Mouse (Mus musculus) hindbrain, embryonic 11.5 days (tissue): Measurements from ENCODE around the gene Fgfr2. TPM values are rescaled to one million over a fixed set of nuclear protein-coding genes. Genes with fewer than 3 reads are reported as not detected.
A peak's percentile ranks its signal among the peaks of the same experiment; 100 is the strongest.

Experiments
- ATAC-seq: fragments of 200-750 bp; cut with Nextera tagmentation; 2 replicates; pipeline ENCODE4 v1.8.0; 2017; ENCODE audit warnings: mild to moderate bottlenecking, moderate TSS enrichment, moderate library complexity; ENCODE audit not compliant: low FRiP score
- DNase-seq: peaks from one replicate; pipeline ENCODE4 v3.0.0-alpha.2; 2015; ENCODE audit warnings: low spot score
- H3K27ac ChIP-seq: fragments of 300-500 bp; sonication (generic); 2 replicates; pipeline ENCODE4 v1.5.1; 2014; ENCODE audit warnings: mild to moderate bottlenecking, low read depth, low read length
- H3K27me3 ChIP-seq: fragments of 300-500 bp; sonication (generic); 2 replicates; pipeline ENCODE4 v1.6.1; 2014; ENCODE audit warnings: mild to moderate bottlenecking, low read length, moderate library complexity, mixed read lengths; ENCODE audit not compliant: control insufficient read depth, insufficient read depth
- H3K36me3 ChIP-seq: fragments of 300-500 bp; sonication (generic); 2 replicates; pipeline ENCODE4 v1.6.1; 2014; ENCODE audit warnings: mild to moderate bottlenecking, low read length, moderate library complexity, mixed read lengths; ENCODE audit not compliant: control insufficient read depth, insufficient read depth
- H3K4me1 ChIP-seq: fragments of 300-500 bp; sonication (generic); replicated peaks from 2 replicates; pipeline ENCODE4 v1.6.1; 2014; ENCODE audit warnings: low read length, mixed read lengths; ENCODE audit not compliant: control insufficient read depth, insufficient read depth
- H3K4me2 ChIP-seq: fragments of 300-500 bp; sonication (generic); replicated peaks from 2 replicates; pipeline ENCODE4 v1.6.1; 2014; ENCODE audit warnings: mild to moderate bottlenecking, low read depth, low read length
- H3K4me3 ChIP-seq: fragments of 300-500 bp; sonication (generic); 2 replicates; pipeline ENCODE4 v1.5.1; 2014; ENCODE audit warnings: low read depth, low read length
- H3K9ac ChIP-seq: fragments of 300-500 bp; sonication (generic); 2 replicates; pipeline ENCODE4 v1.6.1; 2014; ENCODE audit warnings: low read depth, low read length
- H3K9me3 ChIP-seq: fragments of 300-500 bp; sonication (generic); 2 replicates; pipeline ENCODE4 v1.6.1; 2016; ENCODE audit warnings: low read length; ENCODE audit not compliant: control insufficient read depth
- WGBS: fragments of 180-500 bp; shearing (Covaris S2); extraction: QIAGEN DNeasy Blood & Tissue Kit; methylation state at CpG from one replicate; pipeline ENCODE4 v1.1.7; 2014; 5-methylcytosine and 5-hydroxymethylcytosine counted together
- polyA plus RNA-seq: library from polyadenylated mRNA; unstranded; fragments of >200 nt; fragmentation: Nextera tagmentation; extraction: Ambion mirVana; gene quantifications from 2 replicates; pipeline ENCODE4 v1.2.1, GENCODE M21; 2014

The Fgfr2 gene
- polyA plus RNA-seq, 1 experiment from 2014 or later = 71.3 TPM

DNA sequence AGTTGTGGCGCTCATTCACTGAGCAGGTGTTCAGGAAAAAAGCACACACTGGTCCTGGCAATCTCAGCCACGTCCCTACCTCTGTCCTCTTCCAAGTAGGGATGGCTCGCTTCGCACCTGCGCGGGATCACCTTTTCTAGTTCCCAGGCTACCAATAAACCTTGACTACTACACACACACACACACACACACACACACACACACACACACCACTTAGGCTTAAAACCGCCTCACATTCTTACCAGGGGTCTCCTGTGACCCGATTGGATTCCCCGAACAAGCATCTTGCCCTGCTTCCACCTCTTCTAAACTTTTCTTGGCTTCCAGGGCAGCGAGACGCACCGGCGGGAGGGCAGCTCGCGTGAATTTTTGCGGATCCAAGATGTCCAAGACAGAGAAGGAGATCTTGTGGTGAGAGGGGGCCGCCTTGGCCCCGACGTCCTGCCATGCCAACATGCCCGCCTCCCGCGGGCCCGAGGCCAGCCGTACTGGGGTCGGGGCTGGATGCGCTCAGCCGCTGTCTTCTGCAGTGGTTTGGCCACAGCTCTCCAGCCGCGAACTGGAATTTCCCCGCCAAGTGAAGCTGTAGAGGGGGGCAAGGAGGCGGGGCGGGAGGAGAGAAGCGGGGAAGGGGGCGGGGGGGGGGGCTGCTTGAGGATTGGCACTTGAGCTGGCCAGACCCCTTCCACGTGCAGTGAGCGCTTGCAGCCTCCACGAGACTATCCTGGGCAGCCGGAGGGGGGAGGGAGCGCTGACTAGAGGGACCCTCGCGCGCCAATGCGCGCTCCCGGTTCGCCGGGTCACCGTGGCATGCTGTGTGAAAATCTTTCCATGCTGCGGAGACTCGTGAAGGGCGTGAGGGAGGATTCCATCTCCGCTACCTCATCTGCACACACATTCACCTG is 523.8 kb downstream of the Fgfr2 start, which contains the start of gene Nkx1-2:
Gene Nkx1-2 (minus strand): TSS at position 567 of the 905 bp plus-strand sequence.
- DNase-seq (peak; percentile 59), ATAC-seq (peak; percentile 49; the same call in 1 of the 2 replicates)
- H3K4me1 ChIP-seq = peaks cover 13% of the 10 kb centered on the region
- no peak within 1 kb of the TSS for H3K27ac ChIP-seq
- H3K4me3 ChIP-seq = peak within 1 kb of the TSS; percentile 32
- no peaks in the 10 kb centered on the region for H3K36me3 ChIP-seq
- 1% methylated on average over 34 of the region's 52 CpGs for WGBS
- H3K9ac ChIP-seq = no peak within 1 kb of the TSS; the same call in 1 of the 2 replicates
- no peaks in the 10 kb centered on the region for H3K9me3 ChIP-seq
- H3K4me2 ChIP-seq = peak within 1 kb of the TSS; percentile 36
- H3K27me3 ChIP-seq = peaks cover 60% of the 10 kb centered on the region

DNA sequence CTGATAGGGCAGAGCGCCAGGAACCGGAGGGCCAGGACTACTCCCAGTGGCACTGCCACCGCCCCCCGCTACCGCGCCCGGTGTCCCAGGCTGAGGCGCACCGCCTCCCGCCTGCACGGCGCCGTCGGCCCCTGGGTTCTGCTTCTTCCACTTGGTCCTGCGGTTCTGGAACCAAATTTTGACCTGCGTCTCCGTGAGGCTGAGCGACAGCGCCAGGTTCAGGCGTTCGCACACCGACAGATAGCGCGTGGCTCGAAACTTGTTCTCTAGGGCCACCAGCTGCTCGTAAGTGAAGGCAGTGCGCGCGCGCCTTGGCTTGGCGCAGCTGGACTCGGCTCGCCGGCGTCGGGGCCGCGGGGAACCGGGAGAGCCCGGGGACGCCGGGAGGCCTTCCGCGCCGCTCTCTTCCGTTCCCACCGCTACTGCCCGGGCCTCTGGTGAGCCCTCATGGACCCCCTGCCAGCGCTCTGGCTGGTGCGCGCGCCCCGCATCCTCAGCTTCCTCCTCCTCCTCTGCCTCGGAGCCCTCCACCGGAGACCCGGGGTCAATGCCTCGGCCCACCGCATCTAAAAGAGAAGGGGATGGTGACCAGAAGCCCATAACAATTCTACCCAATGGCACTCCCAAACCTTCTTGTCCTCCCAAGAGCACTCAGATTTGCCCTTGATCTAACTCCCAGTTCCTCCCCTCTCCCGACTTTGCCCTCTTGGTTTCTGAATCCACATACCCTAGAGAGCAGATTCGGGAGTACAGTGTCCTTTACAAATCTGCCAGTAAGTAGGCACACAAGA is 525.7 kb downstream of the Fgfr2 start:
- H3K36me3 ChIP-seq = no peaks in the 10 kb centered on the region
- peak; percentile 68 for DNase-seq

DNA sequence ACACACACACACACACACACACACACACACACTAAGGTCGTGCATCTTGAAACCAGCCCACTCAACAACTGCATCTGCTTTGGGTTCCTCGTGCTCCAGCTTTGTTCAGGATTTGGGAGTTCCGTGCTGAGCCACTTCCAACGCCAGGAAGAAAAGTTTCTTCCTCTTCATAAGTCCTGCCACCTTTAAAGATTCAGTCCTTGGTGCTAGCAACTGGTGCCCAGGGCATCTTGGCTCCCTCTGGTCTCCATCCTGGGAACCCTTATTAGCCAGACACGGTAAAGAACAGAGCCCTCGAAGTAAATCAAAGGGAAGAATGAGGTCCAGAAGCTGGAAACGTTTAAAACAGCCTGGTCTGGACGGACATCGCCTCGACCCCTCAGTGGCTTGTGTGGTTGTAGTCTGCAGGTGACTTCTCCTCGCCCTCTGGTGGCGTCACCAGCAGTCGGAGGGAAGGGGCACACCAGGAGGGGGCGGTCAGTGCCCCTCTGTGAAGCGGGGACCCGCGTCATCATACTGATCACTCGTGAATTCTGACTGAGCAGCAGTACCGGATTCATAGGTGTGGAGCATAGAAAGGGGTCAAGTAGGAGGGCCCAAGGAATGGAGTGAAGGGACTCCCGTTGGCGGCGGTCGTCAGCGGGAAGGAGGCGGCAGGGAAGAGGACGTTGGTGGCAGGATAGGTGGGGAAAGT is 526.4 kb downstream of the Fgfr2 start:
- Histone ChIP-seq H3K4me2 (peak overlapping the region; percentile 83), H3K4me3 (peak overlapping the region; percentile 40), H3K27me3 (peaks cover 55% of the 10 kb centered on the region), H3K9ac (peak overlapping the region; percentile 17), H3K9me3 (no peaks in the 10 kb centered on the region), H3K4me1 (peaks cover 13% of the 10 kb centered on the region), H3K36me3 (no peaks in the 10 kb centered on the region), H3K27ac (no peak overlapping the region)
- DNase-seq (no peak), ATAC-seq (0 out of 2 replicates have a peak, but pooled peaks have one; percentile 13)
- 10% methylated on average over 25 of the region's 26 CpGs for WGBS

More for the DNA sequence above, 525.7 kb downstream of the Fgfr2 start:
- no peaks in the 10 kb centered on the region for H3K9me3 ChIP-seq
- ATAC-seq = peak; percentile 22; the same call in 1 of the 2 replicates
- H3K27ac ChIP-seq = no peak overlapping the region
- peak overlapping the region; percentile 40 for H3K4me3 ChIP-seq
- H3K9ac ChIP-seq = peak overlapping the region; percentile 17
- H3K4me1 ChIP-seq = peaks cover 13% of the 10 kb centered on the region
- peaks cover 58% of the 10 kb centered on the region for H3K27me3 ChIP-seq
- under 1% methylated on average over 60 of the region's 60 CpGs for WGBS
- peak overlapping the region; percentile 83 for H3K4me2 ChIP-seq

DNA sequence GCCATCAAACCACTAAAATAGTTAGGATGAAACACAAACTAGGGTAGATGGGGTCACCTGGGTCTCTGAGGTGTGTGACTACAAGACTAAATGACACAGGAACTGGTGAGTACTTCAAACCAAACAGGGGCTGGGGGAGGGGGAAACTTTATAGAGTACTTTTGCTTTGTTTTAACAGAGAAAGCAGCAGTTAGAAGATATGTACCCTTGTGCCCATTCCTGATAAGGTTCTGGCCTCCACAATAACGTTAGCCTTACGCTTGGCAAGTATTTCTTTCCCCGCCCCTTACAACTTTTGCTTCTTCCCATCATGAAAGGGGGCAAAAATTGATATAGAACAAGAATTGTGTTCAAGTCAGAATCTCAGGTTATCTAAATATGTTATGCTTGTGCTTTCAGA is 527.4 kb downstream of the Fgfr2 start:
- DNase-seq (no peak), ATAC-seq (no peak)
- Histone ChIP-seq H3K9ac (no peak overlapping the region), H3K4me1 (peaks cover 13% of the 10 kb centered on the region), H3K4me2 (no peak overlapping the region), H3K36me3 (no peaks in the 10 kb centered on the region), H3K27ac (no peak overlapping the region), H3K27me3 (peaks cover 47% of the 10 kb centered on the region), H3K9me3 (no peaks in the 10 kb centered on the region), H3K4me3 (no peak overlapping the region)
- WGBS = 87% methylated on average over 3 of the region's 3 CpGs

DNA sequence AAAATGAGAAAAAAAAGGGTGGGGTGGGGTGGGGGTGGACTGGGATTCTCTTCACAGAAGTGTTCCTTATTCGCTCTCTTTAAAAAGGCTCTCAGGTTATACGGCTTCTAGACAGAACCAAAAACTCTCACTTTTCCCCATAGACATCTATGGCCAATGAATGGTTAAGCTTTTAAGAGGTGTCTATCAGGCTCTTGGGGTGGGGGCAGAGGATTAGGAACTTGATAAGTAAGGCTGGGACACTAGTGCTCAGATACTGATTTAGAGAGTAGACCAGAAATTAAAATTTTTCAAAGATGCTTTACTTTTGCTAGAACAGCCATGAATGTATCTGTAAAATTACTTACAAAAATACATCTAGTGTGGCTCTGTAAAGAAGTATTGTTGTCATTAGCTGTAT is 528.8 kb downstream of the Fgfr2 start:
- H3K36me3 ChIP-seq = no peaks in the 10 kb centered on the region
- H3K4me3 ChIP-seq = no peak overlapping the region
- no peak overlapping the region for H3K9ac ChIP-seq
- ATAC-seq (no peak), DNase-seq (no peak)
- 89% methylated on average over 2 of the region's 2 CpGs for WGBS
- no peak overlapping the region for H3K27ac ChIP-seq
- no peak overlapping the region for H3K4me2 ChIP-seq
- peaks cover 6% of the 10 kb centered on the region for H3K4me1 ChIP-seq
- H3K27me3 ChIP-seq = peaks cover 34% of the 10 kb centered on the region
- H3K9me3 ChIP-seq = no peaks in the 10 kb centered on the region

DNA sequence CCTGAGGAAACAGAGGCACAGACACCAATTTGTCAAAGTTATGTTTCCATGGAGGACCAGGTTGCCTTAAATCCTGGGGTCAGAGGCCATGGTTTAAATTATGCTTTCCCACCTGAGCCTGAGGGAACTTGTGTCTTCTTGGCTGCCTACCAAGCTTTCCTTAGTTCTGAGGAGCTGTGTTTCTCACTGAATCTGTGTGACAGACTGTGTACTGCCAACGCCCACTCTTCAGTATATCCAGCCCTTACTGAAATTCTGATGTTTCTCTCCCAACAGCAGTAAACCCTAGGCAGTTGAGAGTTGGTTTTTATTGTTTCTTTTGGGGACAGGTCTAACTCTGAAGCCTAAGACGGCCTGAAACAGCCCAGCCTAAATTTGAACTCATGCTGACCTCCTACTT is 529.4 kb downstream of the Fgfr2 start:
- no peak overlapping the region for H3K4me3 ChIP-seq
- no peaks in the 10 kb centered on the region for H3K36me3 ChIP-seq
- DNase-seq = no peak
- WGBS = 71% methylated on average over 2 of the region's 2 CpGs
- H3K27me3 ChIP-seq = peaks cover 28% of the 10 kb centered on the region
- H3K9me3 ChIP-seq = no peaks in the 10 kb centered on the region
- no peak overlapping the region for H3K27ac ChIP-seq
- H3K4me1 ChIP-seq = peaks cover 5% of the 10 kb centered on the region
- no peak for ATAC-seq
- H3K4me2 ChIP-seq = no peak overlapping the region
- H3K9ac ChIP-seq = no peak overlapping the region

DNA sequence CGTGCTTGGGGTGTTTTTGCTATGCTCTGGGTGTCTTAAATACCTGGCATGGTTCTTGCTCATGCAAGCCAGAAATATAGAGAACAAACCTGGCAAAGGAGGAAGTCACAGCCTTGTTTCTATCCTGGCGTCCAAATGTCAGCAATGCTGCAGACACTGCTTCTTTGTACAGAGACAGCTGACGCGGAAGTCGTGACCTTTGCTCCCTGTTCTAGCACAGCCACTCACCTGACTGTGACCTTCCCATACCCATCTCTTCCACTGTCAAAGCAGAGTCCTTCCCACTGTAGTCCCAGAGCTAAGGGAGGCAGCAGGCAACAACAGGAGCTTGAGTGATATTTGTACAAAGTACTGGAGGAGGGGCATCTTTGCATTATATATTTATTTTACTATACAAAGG is 533.5 kb downstream of the Fgfr2 start:
- H3K4me2 ChIP-seq = no peak overlapping the region

DNA sequence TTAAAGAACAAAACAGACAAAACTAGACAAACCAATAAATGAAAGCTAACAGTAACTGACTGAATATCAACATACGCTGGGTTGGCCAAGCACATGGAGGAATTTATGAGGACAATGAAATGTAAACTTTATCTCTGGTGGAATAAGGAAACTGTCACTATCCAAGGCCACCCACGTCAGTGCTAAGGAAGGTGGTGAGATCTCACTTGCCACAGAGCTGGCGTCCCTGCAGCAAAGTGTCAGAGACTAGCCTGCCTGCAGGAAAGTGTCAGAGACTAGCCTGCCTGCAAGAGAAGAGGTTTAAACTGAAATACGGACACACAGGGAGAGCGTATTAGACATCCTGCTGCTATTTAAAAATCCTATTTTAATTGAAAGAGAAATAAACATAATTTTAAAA is 536.0 kb downstream of the Fgfr2 start:
- 72% methylated on average over 5 of the region's 5 CpGs for WGBS
- ATAC-seq = no peak
- Histone ChIP-seq H3K9me3 (no peaks in the 10 kb centered on the region), H3K27me3 (no peaks in the 10 kb centered on the region), H3K4me1 (no peaks in the 10 kb centered on the region), H3K9ac (no peak overlapping the region), H3K4me3 (no peak overlapping the region), H3K4me2 (no peak overlapping the region), H3K36me3 (no peaks in the 10 kb centered on the region), H3K27ac (no peak overlapping the region)
- no peak for DNase-seq

More for the DNA sequence above, 533.5 kb downstream of the Fgfr2 start:
- Histone ChIP-seq H3K9me3 (no peaks in the 10 kb centered on the region), H3K9ac (no peak overlapping the region), H3K4me3 (no peak overlapping the region), H3K4me1 (no peaks in the 10 kb centered on the region), H3K36me3 (no peaks in the 10 kb centered on the region), H3K27ac (no peak overlapping the region), H3K27me3 (no peaks in the 10 kb centered on the region)
- DNase-seq = no peak
- WGBS = 58% methylated on average over 5 of the region's 5 CpGs
- no peak for ATAC-seq
